Mouse (Mus musculus) stomach, embryonic 15.5 days (tissue): ENCODE measurements at regions not wholly inside any gene's neighbourhood (a gene's known extent, or its start where the extent isn't known, plus 50 kb on each side); places are given as distances from the start of the nearest gene placed in this dataset.
"Not testable (repeated sequence)": the region's sequence is repeated elsewhere in the genome, so short reads cannot be mapped to it uniquely, and the experiment has no call there.

Experiments
- ATAC-seq: fragments of 200-750 bp; cut with Nextera tagmentation; 2 replicates; pipeline ENCODE4 v1.8.0; 2017; ENCODE audit warnings: low read depth, moderate number of reproducible peaks, moderate TSS enrichment; ENCODE audit not compliant: insufficient read depth, low FRiP score
- H3K27ac ChIP-seq: fragments of 300-500 bp; sonication (generic); 2 replicates; pipeline ENCODE4 v1.5.1; 2015; ENCODE audit warnings: mild to moderate bottlenecking, inconsistent platforms
- H3K27me3 ChIP-seq: fragments of 300-500 bp; sonication (generic); replicated peaks from 2 replicates; pipeline ENCODE4 v1.6.1; 2015; ENCODE audit warnings: inconsistent platforms
- H3K36me3 ChIP-seq: fragments of 300-500 bp; sonication (generic); 2 replicates; pipeline ENCODE4 v1.6.1; 2015; ENCODE audit warnings: inconsistent platforms
- H3K4me1 ChIP-seq: fragments of 300-500 bp; sonication (generic); 2 replicates; pipeline ENCODE4 v1.6.1; 2015; ENCODE audit warnings: inconsistent platforms
- H3K4me2 ChIP-seq: fragments of 300-500 bp; sonication (generic); 2 replicates; pipeline ENCODE4 v1.6.1; 2015; ENCODE audit warnings: mild to moderate bottlenecking, inconsistent platforms
- H3K4me3 ChIP-seq: fragments of 300-500 bp; sonication (generic); replicated peaks from 2 replicates; pipeline ENCODE4 v1.5.1; 2015; ENCODE audit warnings: inconsistent platforms
- H3K9ac ChIP-seq: fragments of 300-500 bp; sonication (generic); 2 replicates; pipeline ENCODE4 v1.6.1; 2015; ENCODE audit warnings: inconsistent platforms
- H3K9me3 ChIP-seq: fragments of 300-500 bp; sonication (generic); 2 replicates; pipeline ENCODE4 v1.6.1; 2016; ENCODE audit warnings: inconsistent platforms
- WGBS: fragments of 180-500 bp; shearing (Covaris S2); methylation state at CpG from one replicate; pipeline ENCODE4 v1.1.7; 2015; 5-methylcytosine and 5-hydroxymethylcytosine counted together

DNA sequence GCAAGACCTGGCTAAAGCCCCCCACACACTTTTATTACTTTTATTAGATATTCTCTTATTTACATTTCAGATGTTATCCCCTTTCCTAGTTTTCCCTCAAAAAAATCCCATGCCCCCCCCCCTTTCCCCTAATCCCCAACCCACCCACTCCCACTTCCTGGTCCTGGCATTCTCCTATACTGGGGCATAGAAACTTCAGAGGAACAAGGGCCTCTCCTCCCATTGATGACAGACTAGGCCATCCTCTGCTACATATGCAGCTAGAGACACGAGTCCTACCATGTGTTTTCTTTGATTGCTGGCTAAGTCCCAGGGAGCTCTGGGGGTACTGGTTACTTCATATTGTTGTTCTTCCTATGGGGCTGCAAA is 116.8 kb downstream of the Rfpl4b start:
- 75% methylated on average over 1 of the region's 1 CpGs for WGBS
- H3K9me3 ChIP-seq, H3K27me3 ChIP-seq, H3K27ac ChIP-seq, H3K36me3 ChIP-seq, H3K4me1 ChIP-seq, H3K9ac ChIP-seq, ATAC-seq, H3K4me3 ChIP-seq, H3K4me2 ChIP-seq: not testable (repeated sequence)

- Histone ChIP-seq H3K36me3 (no peaks in the 10 kb centered on the region), H3K27me3 (no peaks in the 10 kb centered on the region), H3K9ac (no peak overlapping the region), H3K4me1 (no peaks in the 10 kb centered on the region), H3K4me3 (no peak overlapping the region), H3K27ac (no peak overlapping the region), H3K9me3 (no peaks in the 10 kb centered on the region), H3K4me2 (no peak overlapping the region)
- no peak for ATAC-seq
- 66% methylated on average over 4 of the region's 4 CpGs for WGBS
Observed at GRCm38 (mm10) chr10:38703954-38704761, 117.4 kb downstream of the Rfpl4b start.

DNA sequence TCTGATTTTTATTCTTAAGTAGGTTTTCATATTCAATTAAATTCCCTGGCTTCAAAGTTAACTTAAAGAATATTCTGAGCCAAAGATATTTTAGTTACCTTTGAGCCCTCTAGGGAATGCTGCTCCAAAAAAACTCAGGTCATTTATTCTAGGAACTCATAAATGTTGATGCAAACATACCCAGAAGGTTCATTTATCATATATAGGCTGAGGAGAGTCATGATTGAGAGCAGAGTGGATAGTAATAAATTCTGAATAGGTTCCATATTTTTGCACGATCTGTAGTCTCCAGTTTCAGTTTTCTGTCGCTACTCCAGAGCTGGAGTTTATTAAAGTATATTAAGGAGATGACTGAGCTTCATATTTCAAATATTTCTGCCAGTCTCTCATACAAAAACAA is 144.1 kb downstream of the Rfpl4b start:
- no peak for ATAC-seq
- 58% methylated on average over 2 of the region's 2 CpGs for WGBS
- Histone ChIP-seq H3K4me3 (no peak overlapping the region), H3K9me3 (no peaks in the 10 kb centered on the region), H3K4me1 (no peaks in the 10 kb centered on the region), H3K27ac (no peak overlapping the region), H3K4me2 (no peak overlapping the region), H3K9ac (no peak overlapping the region), H3K36me3 (no peaks in the 10 kb centered on the region), H3K27me3 (no peaks in the 10 kb centered on the region)

DNA sequence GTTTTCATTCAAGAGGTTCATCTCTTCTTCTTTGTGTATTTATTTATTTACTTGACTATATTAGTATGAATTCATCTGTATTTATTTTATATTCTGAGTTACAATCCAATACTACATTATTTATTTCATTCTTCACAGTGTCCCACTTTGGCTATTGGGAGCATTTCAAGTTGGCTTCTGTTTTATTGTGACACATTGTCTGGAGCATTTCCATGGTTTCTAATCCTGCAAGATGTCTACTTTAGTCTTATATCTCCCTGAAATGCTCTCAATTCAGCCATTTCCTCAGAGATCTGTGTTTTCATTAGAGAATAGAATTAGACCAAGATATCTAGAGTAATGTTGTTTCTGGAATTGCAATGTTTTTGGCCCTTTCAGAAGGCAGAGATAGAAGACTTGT is 153.0 kb downstream of the Rfpl4b start:
- no peak overlapping the region for H3K9ac ChIP-seq
- H3K9me3 ChIP-seq, result no peaks in the 10 kb centered on the region
- no peaks in the 10 kb centered on the region for H3K4me1 ChIP-seq
- no peaks in the 10 kb centered on the region for H3K36me3 ChIP-seq
- H3K4me3 ChIP-seq, result no peak overlapping the region
- H3K27me3 ChIP-seq, result no peaks in the 10 kb centered on the region
- ATAC-seq, result no peak
- no peak overlapping the region for H3K27ac ChIP-seq
- H3K4me2 ChIP-seq, result no peak overlapping the region

GRCm38 (mm10) chr10:38667841-38668240 is 153.7 kb downstream of the Rfpl4b start:
- Histone ChIP-seq H3K4me2 (no peak overlapping the region), H3K4me3 (no peak overlapping the region), H3K27me3 (no peaks in the 10 kb centered on the region), H3K9ac (no peak overlapping the region), H3K4me1 (no peaks in the 10 kb centered on the region), H3K9me3 (no peaks in the 10 kb centered on the region), H3K27ac (no peak overlapping the region), H3K36me3 (no peaks in the 10 kb centered on the region)
- ATAC-seq, result no peak

DNA sequence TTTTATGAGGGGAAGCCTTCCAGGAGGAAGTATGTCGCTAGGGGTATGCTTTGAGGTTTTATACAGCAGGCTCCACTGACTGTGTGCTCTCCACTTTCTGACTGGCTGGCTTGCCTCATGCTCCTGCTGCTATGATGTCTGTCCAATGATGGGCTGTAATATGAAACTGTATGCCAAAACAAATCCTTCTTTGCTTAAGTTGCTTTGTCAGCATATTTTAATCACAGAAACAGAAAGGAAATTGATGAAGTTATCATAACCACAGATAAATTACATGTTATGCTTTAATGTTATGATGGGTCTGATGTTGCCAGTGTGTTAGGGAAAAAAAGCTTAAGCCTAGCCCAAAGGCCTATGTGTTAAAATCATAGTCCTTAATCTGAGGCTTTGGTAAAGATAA is 185.9 kb downstream of the Rfpl4b start:
- no peak overlapping the region for H3K27ac ChIP-seq
- WGBS, result 58% methylated on average over 1 of the region's 1 CpGs
- H3K4me1 ChIP-seq, result no peaks in the 10 kb centered on the region
- no peaks in the 10 kb centered on the region for H3K36me3 ChIP-seq
- H3K4me3 ChIP-seq, result no peak overlapping the region
- H3K9ac ChIP-seq, result no peak overlapping the region
- H3K27me3 ChIP-seq, result no peaks in the 10 kb centered on the region
- no peaks in the 10 kb centered on the region for H3K9me3 ChIP-seq
- H3K4me2 ChIP-seq, result no peak overlapping the region
- ATAC-seq, result no peak

DNA sequence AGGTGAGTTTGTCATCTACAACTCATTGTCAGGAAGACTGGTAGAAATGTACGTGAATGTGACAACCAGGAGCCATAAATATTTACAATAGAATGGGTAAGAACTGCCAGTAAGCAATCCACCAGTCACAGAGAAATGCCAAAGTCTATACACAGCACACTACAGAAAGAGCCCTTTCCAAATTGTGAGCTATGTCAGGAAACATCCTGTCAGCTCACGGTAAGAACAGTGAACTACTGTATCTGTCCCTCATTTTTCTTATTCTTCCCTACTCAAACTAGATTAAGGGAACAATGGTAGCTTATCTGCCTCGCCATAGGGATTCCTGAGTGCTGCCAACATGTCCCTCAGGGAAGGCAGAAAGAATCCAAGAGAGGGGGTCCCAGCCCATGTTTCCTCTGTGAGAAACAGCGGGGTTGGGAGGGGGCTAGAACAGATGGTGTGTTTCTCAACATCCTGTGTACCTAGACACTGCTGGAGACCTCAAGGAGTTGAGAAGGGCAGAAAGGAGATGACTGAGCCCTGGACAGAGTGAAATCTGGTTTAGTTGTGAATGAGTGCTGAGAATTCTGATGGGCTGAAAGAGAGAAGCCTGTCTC is 191.6 kb downstream of the Rfpl4b start:
- Histone ChIP-seq H3K4me3 (no peak overlapping the region), H3K4me1 (no peaks in the 10 kb centered on the region), H3K27ac (no peak overlapping the region), H3K36me3 (no peaks in the 10 kb centered on the region), H3K4me2 (no peak overlapping the region), H3K9ac (no peak overlapping the region), H3K9me3 (no peaks in the 10 kb centered on the region), H3K27me3 (no peaks in the 10 kb centered on the region)
- no peak for ATAC-seq
- WGBS, result 58% methylated on average over 4 of the region's 4 CpGs

DNA sequence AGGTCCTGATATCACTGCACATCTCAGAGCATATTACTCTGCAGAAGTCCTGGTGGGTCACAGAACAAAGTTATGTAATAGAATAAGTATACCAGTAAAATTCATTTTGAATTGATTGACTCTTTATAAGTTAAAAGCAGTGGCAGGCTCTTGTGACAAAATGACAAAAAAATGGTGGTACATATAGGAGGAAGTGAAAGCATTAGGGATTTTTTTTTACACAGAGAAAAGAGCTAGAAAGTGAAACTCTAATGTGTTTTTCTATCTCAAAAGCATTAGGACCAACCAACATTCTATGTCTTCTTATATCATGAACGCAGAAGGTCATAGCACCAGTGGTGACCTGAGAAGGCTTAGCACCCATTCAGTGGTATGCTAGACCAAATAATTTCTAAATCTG is 198.2 kb downstream of the Rfpl4b start:
- no peak overlapping the region for H3K4me2 ChIP-seq
- H3K36me3 ChIP-seq, result no peaks in the 10 kb centered on the region
- H3K4me3 ChIP-seq, result no peak overlapping the region
- H3K9me3 ChIP-seq, result no peaks in the 10 kb centered on the region
- 80% methylated on average over 1 of the region's 1 CpGs for WGBS
- no peaks in the 10 kb centered on the region for H3K4me1 ChIP-seq
- no peak overlapping the region for H3K27ac ChIP-seq
- H3K27me3 ChIP-seq, result no peaks in the 10 kb centered on the region
- H3K9ac ChIP-seq, result no peak overlapping the region
- ATAC-seq, result no peak

- no peak overlapping the region for H3K9ac ChIP-seq
- no peaks in the 10 kb centered on the region for H3K36me3 ChIP-seq
- no peak for ATAC-seq
- no peaks in the 10 kb centered on the region for H3K4me1 ChIP-seq
- no peaks in the 10 kb centered on the region for H3K27me3 ChIP-seq
- H3K4me2 ChIP-seq, result no peak overlapping the region
- H3K4me3 ChIP-seq, result no peak overlapping the region
- no peak overlapping the region for H3K27ac ChIP-seq
- 73% methylated on average over 5 of the region's 5 CpGs for WGBS
- H3K9me3 ChIP-seq, result no peaks in the 10 kb centered on the region
Observed at GRCm38 (mm10) chr10:38609606-38610510, 211.7 kb downstream of the Rfpl4b start.

GRCm38 (mm10) chr10:38586061-38586460 is 235.5 kb downstream of the Rfpl4b start:
- H3K4me2 ChIP-seq, result no peak overlapping the region
- no peak overlapping the region for H3K4me3 ChIP-seq
- H3K4me1 ChIP-seq, result no peaks in the 10 kb centered on the region
- 91% methylated on average over 2 of the region's 2 CpGs for WGBS
- no peak overlapping the region for H3K27ac ChIP-seq
- H3K9ac ChIP-seq, result no peak overlapping the region
- H3K27me3 ChIP-seq, result no peaks in the 10 kb centered on the region
- no peaks in the 10 kb centered on the region for H3K9me3 ChIP-seq
- no peak for ATAC-seq
- H3K36me3 ChIP-seq, result no peaks in the 10 kb centered on the region

- WGBS, result 68% methylated on average over 1 of the region's 1 CpGs
- no peak overlapping the region for H3K9ac ChIP-seq
- ATAC-seq, result no peak
Observed at GRCm38 (mm10) chr10:38575726-38576125, 245.9 kb downstream of the Rfpl4b start.

GRCm38 (mm10) chr10:38573728-38574127 is 247.9 kb downstream of the Rfpl4b start:
- ATAC-seq, result no peak
- Histone ChIP-seq H3K9ac (no peak overlapping the region), H3K4me2 (no peak overlapping the region), H3K27me3 (no peaks in the 10 kb centered on the region), H3K4me3 (no peak overlapping the region), H3K27ac (no peak overlapping the region), H3K36me3 (no peaks in the 10 kb centered on the region), H3K9me3 (no peaks in the 10 kb centered on the region), H3K4me1 (no peaks in the 10 kb centered on the region)
- WGBS, result 71% methylated on average over 1 of the region's 1 CpGs

More at GRCm38 (mm10) chr10:38575726-38576125, 245.9 kb downstream of the Rfpl4b start:
- H3K4me3 ChIP-seq, result no peak overlapping the region
- no peak overlapping the region for H3K27ac ChIP-seq
- no peak overlapping the region for H3K4me2 ChIP-seq
- H3K9me3 ChIP-seq, result no peaks in the 10 kb centered on the region
- H3K36me3 ChIP-seq, result no peaks in the 10 kb centered on the region
- H3K4me1 ChIP-seq, result no peaks in the 10 kb centered on the region
- no peaks in the 10 kb centered on the region for H3K27me3 ChIP-seq
